Mouse (Mus musculus) G1E (cell line): Measurements from ENCODE around the gene Ttc8.

Experiments
- CTCF ChIP-seq: IDR thresholded peaks from 2 replicates; pipeline ENCODE4 v1.5.1; 2012; ENCODE audit warnings: low read depth, low read length, inconsistent platforms, mixed read lengths
- TAL1 ChIP-seq: conservative IDR thresholded peaks from 2 replicates; pipeline ENCODE4 v1.6.1; 2012; ENCODE audit warnings: low read depth, low read length, inconsistent platforms, mixed read lengths

GRCm38 (mm10) chr12:99010044-99010443 is 89.7 kb downstream of the Ttc8 start:
- no peak for TF ChIP-seq CTCF
- TF ChIP-seq TAL1: no peak
